Mouse (Mus musculus) layer of hippocampus, adult 8-10 months (tissue): ENCODE data around the gene Pgm1. TPM values are rescaled to one million over a fixed set of nuclear protein-coding genes. Genes with fewer than 3 reads are reported as not detected.

ENCODE experiments used
- DNase-seq, 2 experiments: peaks; one replicate each; pipeline ENCODE4 v3.0.0; 2022; ENCODE audit warnings: low spot score in 2 of 2
- total RNA-seq, 4 experiments: library from RNA; stranded (reverse); gene quantifications; 2 replicates each; pipeline ENCODE4 v1.2.4; 2022

Pgm1 gene
- total RNA-seq, 4 experiments from 2014 or later = 61.5 to 70.0 (median 67.4) TPM

- DNase-seq = no peak
Observed at GRCm38 (mm10) chr4:100010916-100011315, 81.7 kb downstream of the Pgm1 start.

GRCm38 (mm10) chr4:100011563-100011962 is 82.3 kb downstream of the Pgm1 start:
- no peak for DNase-seq

GRCm38 (mm10) chr4:100012361-100013035 is 83.3 kb downstream of the Pgm1 start:
- DNase-seq = no peak

GRCm38 (mm10) chr4:100027773-100028172 is 98.6 kb downstream of the Pgm1 start:
- no peak for DNase-seq

- peak; percentile 29 to 77 for DNase-seq
Observed at GRCm38 (mm10) chr4:100028641-100029040, 99.4 kb downstream of the Pgm1 start.

GRCm38 (mm10) chr4:100031270-100031669 is 102.1 kb downstream of the Pgm1 start:
- no peak for DNase-seq

- DNase-seq = no peak
Observed at GRCm38 (mm10) chr4:100032608-100033007, 103.4 kb downstream of the Pgm1 start.

GRCm38 (mm10) chr4:100033944-100034343 is 104.7 kb downstream of the Pgm1 start:
- DNase-seq = no peak

GRCm38 (mm10) chr4:100034971-100035370 is 105.8 kb downstream of the Pgm1 start:
- DNase-seq = no peak

- no peak for DNase-seq
Observed at GRCm38 (mm10) chr4:100035919-100036554, 106.8 kb downstream of the Pgm1 start.

Other genes starting within 250 kb of the Pgm1 start
- gene Alg6, start 213.8 kb upstream of the Pgm1 start, total RNA-seq = 10 to 100 TPM in 3 of 4 experiments, 1 to 10 TPM in 1; 8.8 to 12.8 (median 12.1) TPM
- gene Efcab7, start 100.2 kb upstream of the Pgm1 start, total RNA-seq = 10 to 100 TPM in 2 of 4 experiments, 1 to 10 TPM in 2; 8.7 to 12.0 (median 10.6) TPM
- 1 to 10 TPM; 3.5 to 7.3 (median 5.3) TPM for gene Itgb3bp, start 399 bp downstream of the Pgm1 start, total RNA-seq
- 1 to 10 TPM; 4.3 to 5.6 (median 5.1) TPM for gene Ror1, start 166.4 kb downstream of the Pgm1 start, total RNA-seq